Mouse (Mus musculus) urinary bladder, adult 2 months (tissue): ENCODE results near the gene Tlr3. TPM values are rescaled to one million over a fixed set of nuclear protein-coding genes. Genes with fewer than 3 reads are reported as not detected.

Experiments
- DNase-seq: peaks from one replicate; pipeline ENCODE4 v3.0.0; 2022; ENCODE audit warnings: low spot score
- polyA plus RNA-seq: library from polyadenylated mRNA; depleted of rRNA; stranded (reverse); fragments of >200 nt; gene quantifications from 2 replicates; pipeline ENCODE4 v1.2.3, GENCODE M21; 2012; rRNA removed

Gene Tlr3
- polyA plus RNA-seq: 15.7 and 16.2 TPM in 2 replicates

DNA sequence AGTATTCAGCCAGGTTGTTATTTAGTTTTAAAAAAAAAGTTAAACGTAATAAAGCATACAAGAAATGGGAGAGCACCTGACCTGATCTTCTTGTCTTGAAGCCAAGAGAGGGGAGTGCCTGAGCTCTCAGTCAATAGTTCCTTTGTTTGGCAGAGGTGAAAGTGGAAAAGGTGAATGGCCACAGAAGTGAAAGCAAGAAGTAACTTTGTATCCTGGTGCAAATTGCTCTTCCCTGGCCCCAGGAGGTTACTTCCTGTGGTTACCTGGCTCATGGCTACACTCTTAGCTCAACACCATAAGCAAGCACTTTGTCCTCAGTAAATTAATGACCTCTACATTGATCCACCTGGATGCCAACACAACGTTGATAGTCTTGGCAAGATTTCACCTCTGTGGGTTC is at the start of gene Tlr3:
Tlr3 (minus strand) TSS at position 199 of the 400 bp plus-strand sequence.
- no peak for DNase-seq

DNA sequence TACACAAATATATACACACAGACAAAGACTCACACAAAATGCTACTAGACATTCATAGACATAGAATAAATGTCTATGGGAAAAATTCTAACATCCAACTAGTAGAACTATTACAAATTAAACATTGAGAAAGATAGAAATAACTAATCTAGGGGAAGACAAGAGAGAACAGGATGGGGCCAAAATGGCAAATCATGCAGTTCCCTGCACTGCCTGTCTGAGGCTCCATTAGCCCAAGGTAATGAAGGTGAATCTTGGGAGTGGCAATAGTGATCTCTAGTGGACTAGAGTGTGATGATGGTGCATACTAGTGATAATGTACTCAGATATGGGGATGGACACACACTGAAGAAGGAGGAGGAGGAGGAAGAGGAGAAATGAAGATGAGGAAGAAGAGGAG is 47.0 kb upstream of the Tlr3 start:
- DNase-seq: no peak

DNA sequence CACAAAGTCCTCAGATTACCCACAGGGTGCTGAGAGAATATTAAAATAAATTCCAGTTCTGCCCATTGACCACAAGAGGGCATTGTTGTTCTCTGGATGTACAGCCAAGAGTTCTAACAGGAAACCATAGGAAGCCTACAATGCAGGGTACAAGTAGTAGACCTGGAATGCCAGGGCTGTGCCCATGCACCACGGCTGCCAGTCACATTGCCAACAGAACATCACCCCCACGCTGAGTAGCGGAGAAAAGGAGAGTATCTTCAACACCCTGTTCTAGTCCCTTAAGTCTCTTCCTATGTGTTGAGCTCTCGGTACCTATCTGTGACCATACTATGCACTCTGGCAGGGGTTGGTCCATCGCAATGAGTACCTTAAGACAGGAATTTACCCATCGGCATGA is 43.5 kb upstream of the Tlr3 start:
- peak; percentile 30 for DNase-seq

DNA sequence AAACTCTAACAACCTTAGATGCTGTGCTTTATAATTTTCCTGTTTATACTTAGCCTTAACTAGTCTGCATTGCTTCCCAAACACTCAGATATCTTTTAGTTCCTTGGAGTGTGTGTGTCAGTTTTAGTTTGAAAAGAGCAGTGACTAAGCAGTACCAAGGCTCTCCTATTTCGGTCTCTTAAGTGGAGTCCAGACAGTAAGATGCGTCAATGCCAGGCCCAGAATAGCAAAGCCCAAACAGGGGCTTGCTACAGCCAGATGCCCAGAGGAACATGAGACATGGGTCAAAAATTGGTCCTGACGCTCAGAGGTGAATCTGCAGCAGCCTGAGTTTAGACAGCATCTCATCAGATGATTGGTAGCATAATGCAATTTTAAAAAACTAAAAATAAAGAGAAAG is 41.2 kb upstream of the Tlr3 start:
- no peak for DNase-seq

DNA sequence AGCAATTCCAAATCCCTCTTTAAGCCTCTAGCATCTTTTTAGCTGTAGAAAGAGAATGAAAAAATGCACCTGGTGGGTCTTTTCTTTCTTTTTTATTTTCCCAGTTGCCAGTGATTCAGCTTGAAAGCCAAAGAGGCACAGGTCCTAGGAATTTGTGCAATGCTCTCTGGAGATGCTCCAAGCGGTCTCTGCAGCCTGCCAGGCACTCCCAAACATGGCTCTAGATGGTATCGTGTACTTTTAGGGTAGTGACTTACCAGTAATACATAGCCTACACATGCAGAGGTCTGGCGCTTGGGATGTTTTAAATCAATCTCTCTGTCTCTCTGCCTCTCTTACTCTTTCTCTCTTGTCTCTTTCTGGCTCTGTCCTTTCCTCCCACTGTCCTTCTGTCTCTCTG is 38.0 kb upstream of the Tlr3 start:
- no peak for DNase-seq

DNA sequence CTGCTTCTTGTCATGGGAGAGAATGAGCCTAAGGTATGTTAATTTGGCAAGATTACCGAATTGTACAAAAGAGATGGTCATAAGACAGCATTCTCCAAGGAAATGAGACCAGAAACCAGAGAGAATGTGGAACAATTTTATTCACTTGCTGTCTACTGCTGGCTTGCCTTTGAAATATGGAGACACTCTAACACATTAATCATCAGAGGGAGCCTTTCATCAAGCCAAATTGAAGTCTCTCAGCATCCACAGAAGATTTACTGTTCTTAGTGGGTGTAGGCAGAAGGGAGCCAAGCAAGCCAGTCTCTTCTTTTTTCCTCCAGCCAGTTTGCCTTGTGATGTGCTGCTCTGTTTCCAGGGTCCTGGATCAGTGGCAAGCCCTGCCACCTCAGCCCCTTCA is 37.4 kb upstream of the Tlr3 start:
- DNase-seq: no peak

DNA sequence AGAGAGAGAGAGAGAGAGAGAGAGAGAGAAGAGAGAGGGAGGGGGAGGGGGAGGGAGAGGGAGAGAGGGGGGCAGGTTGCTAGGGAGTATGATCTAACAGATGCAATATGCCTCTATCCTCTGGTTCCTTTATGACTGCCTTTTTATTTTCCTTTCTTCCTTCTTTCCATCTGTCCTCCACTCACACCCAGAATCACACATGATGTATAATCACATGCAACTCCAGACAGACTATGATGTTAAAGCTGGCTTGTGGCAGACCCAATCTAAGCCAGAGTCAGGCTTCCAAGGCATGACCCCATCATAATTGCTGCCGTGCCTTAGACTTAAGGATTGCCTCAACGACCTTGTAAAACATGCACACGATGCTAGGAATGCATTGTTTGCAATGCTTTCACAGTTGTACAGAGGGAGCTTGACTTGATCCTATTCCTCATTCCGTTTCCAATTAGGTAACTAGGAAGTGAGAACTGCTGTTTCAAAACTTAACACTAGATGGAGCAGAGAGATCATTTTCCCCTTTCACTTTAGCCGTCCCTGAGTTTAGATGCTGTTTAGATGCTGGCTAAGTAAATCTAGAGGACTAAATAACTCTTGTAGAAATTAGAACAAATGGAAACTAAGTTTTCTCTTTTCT is 28.1 kb upstream of the Tlr3 start:
- DNase-seq: no peak

DNA sequence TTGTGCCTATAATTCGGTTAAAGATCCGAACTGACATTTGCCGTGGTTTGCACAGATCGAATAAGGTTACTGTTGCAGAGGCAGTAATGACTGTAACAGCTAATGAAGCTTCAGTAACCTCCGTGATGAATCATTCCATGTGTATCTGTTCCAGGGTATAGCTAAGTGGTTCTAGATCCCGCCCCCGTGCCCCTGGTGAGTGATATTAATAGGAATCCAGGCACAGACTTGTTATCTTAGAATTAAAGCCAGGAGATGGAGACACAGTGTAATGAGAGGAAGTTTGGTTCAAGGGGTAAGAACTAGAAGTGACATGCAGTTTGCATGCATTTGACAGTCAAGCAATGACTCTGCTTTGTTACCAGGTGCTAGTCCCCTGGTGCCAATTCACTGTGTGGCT is 9.3 kb upstream of the Tlr3 start:
- no peak for DNase-seq

DNA sequence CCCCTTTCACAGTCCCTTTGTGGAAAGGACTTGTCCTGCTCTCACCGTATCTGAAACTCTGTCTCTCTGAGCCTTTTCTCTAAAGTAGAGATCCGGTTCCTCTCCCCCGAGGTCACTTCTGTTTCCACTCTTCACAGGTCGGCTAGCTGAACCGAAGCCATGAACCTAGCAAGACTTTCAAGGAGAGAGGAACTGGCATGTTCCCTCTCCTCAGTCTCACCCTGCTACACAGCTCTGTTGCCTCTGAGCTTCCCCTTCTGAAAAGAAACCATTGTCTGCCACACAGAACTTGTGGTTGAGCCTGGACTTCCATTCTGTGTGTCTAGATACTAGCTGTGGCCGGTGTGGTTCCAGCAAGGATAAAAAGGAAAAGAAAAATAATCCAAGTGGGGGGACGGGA is 4.1 kb upstream of the Tlr3 start:
- no peak for DNase-seq

DNA sequence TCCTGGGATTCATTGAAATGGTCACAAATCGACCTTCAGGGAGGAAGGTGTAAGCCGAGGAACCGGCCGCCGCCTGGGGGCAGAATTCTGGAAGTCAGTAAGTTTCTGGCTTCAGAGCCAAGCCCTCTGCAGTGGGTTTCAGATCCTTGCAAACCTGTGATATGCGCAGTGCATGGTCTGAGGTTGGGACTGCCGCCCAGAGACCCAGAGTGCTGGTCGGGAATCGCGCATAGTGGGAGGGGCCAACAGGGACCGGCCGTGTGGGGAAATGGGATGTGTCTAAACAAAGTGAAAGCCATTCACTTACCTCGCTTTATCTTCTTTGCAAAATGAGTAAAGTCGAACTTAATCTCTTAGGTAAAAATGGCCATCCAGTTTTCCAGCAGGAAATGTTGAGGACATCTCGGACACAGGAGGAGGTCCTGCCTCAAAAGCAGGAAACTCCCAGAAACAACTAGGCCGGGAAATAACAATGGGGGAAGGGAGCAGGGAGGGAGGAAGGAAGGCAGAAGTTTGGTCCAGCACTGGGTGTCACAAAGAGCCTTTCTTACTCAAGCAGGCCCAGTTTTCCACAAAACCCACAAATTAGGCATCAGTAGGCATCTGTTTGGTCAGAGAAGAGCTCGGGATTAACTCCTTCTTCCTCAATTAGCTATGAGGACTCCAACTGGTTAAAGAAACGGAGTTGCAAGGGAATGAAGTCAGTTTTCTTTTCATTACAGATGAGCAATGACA is 567 bp downstream of the Tlr3 start:
- peak; percentile 63 for DNase-seq

DNA sequence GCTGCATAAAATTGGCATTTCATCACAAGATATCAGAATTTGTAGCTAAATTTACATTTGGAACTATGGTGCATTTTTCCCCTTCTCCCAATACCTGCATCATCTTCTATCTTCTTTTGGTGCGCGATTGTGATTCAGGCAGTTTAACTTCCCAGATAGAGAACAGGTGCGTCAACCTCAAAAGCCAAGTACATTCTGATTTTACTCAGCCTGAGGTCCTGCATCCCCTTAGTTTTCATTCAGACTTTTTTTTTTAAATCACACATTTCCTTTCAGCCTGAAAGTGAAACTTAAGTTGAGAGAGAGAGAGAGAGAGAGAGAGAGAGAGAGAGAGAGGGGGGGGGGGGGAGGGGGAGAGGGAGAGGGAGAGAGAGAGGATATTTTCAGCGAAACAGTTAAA is 1.2 kb downstream of the Tlr3 start:
- no peak for DNase-seq

DNA sequence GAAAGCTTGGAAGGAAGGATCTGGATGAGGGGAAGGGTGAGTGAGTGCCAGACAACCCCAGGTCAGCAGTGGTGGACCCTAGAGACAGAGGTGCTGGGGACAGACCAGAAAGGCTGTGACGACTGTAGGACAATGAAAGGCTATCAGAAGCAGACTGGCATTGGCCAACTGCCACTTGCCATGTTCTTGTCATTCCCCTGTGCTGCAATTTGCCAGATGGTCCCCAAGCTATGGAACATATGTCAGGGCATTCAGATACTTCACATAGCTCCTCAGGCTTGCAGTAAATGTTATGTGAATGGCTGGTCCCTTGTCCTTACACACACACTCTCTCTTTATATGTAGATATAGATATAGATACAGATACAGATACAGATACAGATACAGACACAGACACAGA is 27.6 kb downstream of the Tlr3 start:
- DNase-seq: no peak

DNA sequence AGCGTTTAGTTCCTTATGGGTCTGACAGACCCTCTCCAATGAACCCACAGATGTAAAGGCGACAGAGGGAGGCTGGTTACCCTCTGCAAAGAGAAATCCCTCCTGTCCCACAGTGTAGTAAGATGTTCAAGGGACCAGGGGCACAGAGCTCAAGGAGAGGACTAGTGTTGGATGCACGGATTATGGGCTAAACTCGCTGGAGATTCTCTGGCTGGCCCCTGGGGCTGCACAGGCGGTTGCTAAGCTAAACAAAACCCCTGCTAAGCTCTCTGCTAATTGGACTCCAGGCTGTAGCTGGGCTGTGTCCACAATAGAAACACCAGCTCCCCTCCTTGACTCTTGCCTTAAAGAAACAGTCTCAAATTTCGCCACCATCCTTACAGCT is 28.9 kb downstream of the Tlr3 start, which contains the start of gene Fam149a:
Fam149a (minus strand) TSS at position 329 of the 385 bp plus-strand sequence.
- DNase-seq: no peak

DNA sequence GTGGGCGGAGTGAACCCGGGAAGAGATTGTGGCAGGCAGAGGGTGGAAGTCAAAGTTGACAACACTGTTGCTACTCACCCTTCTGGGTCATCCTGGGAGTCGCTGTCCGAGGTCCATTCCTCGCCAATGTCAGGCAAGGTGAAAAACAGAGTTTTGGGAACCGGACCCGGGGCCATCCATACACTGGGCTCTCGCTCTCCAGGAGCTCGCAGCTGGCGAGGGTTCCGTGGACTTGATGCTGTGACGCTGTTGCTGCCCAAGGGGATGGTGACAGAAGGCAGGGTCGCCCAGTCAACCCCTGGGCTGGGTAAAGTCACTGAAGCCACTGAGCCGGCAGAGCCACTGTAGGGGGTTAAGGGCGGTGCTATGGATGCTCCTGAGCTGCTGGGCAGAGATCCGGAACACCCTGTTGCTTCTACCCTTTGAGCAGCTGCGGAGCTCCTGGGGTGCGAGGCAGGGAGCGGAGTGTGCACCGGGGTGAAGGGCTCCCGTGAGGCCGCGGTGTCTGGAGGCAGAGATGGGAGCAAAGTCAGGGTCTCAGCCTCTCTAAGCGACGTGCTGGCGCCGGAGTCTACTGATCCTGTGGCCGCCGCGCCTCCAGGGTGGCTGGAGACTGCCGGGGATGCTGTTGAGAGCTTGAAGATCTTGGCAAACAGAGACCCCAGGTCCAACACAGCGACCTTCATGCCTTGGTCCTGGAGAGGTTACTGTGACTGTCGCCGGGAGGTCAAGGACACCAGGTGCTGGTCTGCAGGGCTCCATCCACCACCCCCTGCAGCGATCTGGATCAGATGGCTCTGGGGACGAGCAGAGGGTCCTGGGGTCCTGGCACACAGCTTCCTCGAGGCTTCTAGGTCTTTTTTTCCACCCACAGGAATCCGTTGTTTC is 29.6 kb downstream of the Tlr3 start:
- no peak for DNase-seq

DNA sequence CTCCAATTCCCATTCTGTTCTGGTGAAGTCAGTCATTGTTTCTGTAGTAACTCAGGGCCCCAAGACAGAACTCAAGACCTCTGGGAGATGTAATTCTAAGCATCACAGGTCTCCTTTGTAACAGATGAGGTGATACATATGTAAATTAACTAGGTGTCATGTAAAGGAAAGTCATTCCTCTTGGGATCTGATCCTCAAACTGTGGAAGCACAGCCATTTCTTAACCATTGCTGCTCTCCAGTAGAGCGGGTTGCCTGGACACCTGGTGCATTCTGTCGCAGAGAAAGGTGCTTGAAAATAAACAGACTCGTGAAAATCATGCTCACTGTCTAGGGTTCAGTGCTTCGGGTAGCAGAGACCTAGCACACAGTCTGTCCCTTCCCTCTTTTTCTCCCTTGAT is 30.3 kb downstream of the Tlr3 start:
- no peak for DNase-seq

DNA sequence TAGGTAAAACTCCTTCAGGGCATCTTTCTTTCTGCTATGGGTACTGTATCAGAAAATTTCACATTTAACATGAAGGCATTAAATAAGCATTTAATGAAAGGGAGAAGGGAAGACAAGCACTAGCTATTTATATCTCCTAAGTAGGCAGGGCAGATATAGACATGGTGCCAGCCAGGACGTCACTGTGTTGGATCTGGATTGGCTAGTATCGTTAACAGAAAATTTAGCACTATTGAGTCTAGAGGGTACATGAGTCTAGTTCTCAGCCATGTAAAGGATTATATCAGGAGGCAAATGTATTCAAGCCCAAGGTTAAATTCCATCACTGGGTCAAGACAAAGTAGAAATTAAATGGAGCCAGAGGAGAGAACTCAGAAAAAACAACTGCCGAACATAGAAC is 36.8 kb downstream of the Tlr3 start:
- no peak for DNase-seq

DNA sequence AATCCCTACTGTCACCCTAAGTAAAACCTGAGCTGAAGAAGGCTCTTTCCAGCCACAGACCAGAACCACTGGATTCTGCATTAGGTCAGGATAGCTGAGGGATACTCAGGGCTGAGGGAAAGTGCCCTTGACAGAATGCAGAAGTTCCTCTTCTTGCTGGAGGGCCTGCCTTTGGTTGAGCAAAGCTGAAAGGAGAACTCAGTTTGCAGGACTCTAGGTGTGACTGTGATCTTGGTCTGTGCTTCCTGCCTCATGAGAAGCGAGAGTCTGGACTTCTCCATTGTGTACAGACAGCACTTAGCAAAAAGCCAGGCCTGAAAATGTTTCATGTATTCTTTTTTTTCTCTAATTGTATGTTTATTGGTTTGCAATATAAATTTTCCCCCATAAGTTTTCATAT is 43.7 kb downstream of the Tlr3 start:
- no peak for DNase-seq

DNA sequence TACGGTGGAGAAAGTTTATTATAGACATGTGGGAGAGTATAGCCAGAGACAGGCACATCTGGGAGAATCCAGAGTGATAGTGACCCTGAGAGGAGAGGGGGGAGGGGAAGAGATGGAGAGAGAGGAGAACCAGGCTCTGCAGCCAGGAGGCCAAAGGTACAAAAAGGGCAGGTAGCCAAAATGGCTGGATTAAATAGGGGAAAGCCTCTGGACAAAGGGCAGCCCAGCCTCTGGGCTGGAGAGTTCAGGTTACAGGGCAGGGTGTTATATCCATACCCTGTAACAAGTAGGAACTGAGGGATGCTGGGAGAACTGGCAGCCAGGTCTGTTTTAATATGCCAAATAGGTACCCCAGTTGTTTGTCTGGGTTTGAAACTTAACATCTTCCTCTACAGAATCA is 47.7 kb downstream of the Tlr3 start:
- no peak for DNase-seq

DNA sequence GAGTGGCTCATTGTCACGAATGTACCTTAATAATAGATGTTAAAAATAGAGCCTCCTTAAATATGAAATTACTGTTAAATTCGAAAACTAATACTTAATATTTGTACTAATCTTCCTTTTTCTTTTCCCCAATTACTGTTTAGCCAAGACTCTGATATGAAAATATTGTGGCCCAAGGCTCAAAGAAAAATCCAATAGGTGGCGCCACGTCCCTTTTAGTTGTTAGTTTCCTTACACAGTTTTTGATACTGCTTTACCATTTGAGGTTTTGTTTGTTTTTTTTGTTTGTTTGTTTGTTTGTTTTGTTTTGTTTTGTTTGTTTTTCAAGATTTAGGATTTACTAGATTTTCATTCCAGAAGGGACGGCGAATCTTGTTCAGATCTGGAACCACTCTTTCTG is 48.6 kb downstream of the Tlr3 start:
- no peak for DNase-seq

DNA sequence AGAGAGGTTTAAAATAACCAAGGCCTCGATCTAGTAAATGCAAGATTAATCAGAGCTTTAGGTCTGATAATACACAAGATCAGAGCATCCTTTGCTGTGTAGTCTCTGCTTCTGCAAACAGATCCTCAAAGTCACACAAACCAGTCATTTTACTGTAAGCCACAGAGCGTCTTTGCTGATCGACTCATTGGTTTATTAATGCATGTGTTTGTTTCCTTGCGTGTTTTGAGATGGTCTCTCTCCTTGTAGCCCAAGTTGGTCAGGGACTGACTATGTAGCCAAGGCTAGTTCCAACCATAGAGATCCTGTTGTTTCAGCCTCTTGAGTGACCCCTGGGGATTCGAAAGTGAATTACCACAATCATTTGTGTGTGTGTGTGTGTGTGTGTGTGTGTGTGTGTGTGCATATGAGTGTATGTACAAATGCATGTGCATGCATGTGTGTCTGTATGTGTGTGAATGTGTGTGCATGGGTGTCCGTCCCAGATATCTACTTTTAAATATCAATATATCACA is 51.7 kb downstream of the Tlr3 start:
- DNase-seq: no peak

DNA sequence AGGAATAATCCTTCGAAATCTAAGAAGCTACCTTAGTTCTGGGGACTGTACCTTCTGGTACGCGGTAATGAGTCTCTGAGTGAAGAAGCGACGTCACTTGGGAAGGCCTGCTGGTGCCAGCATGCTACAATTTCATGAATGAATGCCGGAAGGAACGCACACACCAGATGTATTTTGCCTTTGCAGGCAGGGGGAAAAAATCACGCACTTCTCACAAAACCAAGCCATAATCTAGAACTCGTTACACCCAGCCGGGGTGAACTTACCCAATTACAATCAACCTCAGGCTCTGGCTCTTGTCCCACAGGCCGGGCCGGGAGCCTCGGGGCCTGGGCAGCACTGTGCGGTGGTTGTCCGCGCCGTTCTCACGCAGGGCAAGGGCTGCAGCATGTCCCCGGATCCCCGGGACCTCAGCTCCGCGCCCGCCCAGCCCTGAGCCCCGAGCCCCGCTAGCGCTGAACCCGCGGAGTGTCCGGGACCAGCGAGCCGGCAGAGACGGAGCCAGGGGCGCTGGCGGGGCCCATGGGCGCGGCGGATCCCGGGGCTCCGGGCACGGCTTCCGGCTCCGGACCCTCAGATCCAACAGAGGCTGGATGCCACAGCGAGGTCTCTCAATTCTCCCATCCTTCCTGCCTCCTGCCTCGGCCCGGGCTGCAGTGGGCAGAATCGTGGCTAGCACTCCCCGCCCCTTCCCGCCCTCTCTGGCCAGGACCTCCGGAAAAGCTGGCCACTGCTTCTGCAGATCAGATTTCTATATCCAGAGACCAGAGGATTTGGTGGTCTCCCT is 52.6 kb downstream of the Tlr3 start:
- DNase-seq: peak; percentile 34

DNA sequence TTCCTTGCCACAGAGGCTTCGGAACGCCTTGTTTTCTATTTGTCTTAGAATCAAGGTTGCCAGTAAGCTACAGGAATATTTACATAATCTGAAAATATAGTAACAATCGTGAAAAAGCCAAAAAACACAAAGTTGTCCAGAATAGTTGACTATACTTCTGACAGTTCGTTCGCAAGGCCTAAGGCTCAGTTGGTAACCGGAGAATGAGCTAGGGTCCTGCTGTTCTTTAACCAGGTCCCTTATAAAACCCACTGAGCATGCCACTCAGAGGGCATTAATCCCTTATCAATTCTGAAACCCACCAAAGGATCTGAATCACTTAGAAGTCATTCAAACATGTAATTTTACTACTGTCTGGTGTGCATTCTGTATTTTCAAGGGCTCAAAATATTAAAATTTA is 55.1 kb downstream of the Tlr3 start:
- DNase-seq: no peak
